Comparison of ENCODE assay signal across 8 mouse cellular contexts in genomic region chr2:93126595-93127165, GRCm38 (mm10).
DNase-seq lines count a peak whose midpoint lies in the region; TF ChIP-seq lines count a peak whose summit lies in the region.

No protein-coding gene starts in this region.

- H3K4me3 ChIP-seq in lung, adult 2 months (replicated peaks; ENCODE audit: extremely low read depth, low read depth, low read length): no peak overlapping the region

- no peak for TF ChIP-seq POLR2A in lung, adult 2 months (IDR thresholded peaks at IDR 0.05; ENCODE audit: borderline replicate concordance, extremely low read depth, low read depth, low read length)

- no peak for TF ChIP-seq CTCF in lung, adult 2 months (IDR thresholded peaks at IDR 0.05; ENCODE audit: insufficient read depth, low read length)

- intact Hi-C loops in left cerebral cortex, postnatal 14 days (cut with DNase I): no loop called here

- peak; percentile 64 to 76 for DNase-seq in left cerebral cortex, postnatal 14 days (ENCODE audit: low spot score in 2 of 2)
- no peak for DNase-seq in left cerebral cortex, adult 18-20 months (ENCODE audit: low spot score in 2 of 2)
- DNase-seq in cerebellum, adult 8-10 months: peak; percentile 30
- DNase-seq in heart, adult 8-10 months (ENCODE audit: low spot score): peak; percentile 91
- DNase-seq in kidney, adult 11 months: peak; percentile 86
- peak; percentile 57 for DNase-seq in lung, adult 2 months
- DNase-seq in right cerebral cortex, postnatal 14 days: peak; percentile 63
- no peak for DNase-seq in natural killer cell, adult 2 months (ENCODE audit: low spot score in 2 of 2)

- 38% methylated on average over 7 of the region's 7 CpGs for WGBS in lung, adult 2 months

- peaks cover 6% of the 10 kb centered on the region for H3K4me1 ChIP-seq in lung, adult 2 months (ENCODE audit: control insufficient read depth, insufficient read depth, low read length)

Comparison
In these comparisons a context has a peak if more than half of its experiments do, and no peak if none do; other contexts are left out.
1. DNase-seq: peak in left cerebral cortex, postnatal 14 days (2 of 2), cerebellum, adult 8-10 months (single experiment), heart, adult 8-10 months (single experiment), kidney, adult 11 months (single experiment), lung, adult 2 months (single experiment) and right cerebral cortex, postnatal 14 days (single experiment); none in left cerebral cortex, adult 18-20 months (0 of 2) and natural killer cell, adult 2 months (0 of 2).